Mouse (Mus musculus) kidney, postnatal 14 days (tissue): ENCODE data around the gene Dexi.

Experiments
- DNase-seq: peaks from one replicate; pipeline ENCODE4 v3.0.0; 2022; ENCODE audit warnings: mixed read lengths

Gene Dexi

GRCm38 (mm10) chr16:10492587-10492986 is 50.3 kb downstream of the Dexi start:
- DNase-seq, result no peak

DNA sequence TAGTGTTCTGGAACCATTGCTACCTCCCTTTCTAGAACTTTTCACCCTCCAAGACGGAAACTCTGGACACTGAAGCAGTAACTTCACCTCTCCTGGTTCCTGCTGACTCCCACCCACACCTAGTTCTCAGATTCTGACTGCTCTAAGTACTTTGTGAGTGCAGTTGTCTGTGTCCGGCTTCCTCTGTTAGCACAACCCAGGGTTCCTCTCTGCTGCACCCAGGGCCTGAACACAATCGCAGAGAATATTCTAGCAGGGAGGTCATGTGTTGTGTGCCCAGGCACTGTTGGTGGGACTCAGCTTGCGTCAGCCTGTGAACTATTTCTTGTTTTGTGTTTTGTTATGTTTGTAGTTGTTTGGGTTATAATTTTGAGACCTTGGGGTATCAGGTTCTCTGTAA is 51.1 kb downstream of the Dexi start:
- DNase-seq, result no peak

GRCm38 (mm10) chr16:10490503-10491150 is 52.2 kb downstream of the Dexi start:
- no peak for DNase-seq

GRCm38 (mm10) chr16:10489904-10490457 is 52.9 kb downstream of the Dexi start:
- no peak for DNase-seq

- DNase-seq, result no peak
Measured at GRCm38 (mm10) chr16:10489483-10489882, 53.4 kb downstream of the Dexi start.

GRCm38 (mm10) chr16:10488769-10489481 is 53.9 kb downstream of the Dexi start:
- no peak for DNase-seq

GRCm38 (mm10) chr16:10487895-10488493 is 54.9 kb downstream of the Dexi start:
- no peak for DNase-seq

DNA sequence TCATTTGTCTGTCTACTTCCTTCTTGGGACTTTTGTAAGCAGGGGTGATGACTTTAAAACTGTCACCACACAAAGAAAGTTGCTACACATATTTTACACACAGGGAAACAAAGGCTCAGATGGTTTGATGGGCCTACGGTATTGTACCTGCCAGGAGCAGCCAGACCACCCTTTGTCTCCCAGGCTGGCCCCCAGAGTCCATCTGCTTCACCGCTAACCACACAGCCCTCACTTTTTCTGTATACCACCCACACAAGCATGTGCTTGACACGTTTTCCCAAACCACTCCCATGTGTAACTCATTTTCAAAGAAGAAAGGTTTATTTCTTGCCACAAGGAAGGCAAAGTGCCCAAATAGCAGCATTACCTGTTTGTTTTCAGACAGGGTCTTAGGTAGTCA is 55.9 kb downstream of the Dexi start:
- no peak for DNase-seq

DNA sequence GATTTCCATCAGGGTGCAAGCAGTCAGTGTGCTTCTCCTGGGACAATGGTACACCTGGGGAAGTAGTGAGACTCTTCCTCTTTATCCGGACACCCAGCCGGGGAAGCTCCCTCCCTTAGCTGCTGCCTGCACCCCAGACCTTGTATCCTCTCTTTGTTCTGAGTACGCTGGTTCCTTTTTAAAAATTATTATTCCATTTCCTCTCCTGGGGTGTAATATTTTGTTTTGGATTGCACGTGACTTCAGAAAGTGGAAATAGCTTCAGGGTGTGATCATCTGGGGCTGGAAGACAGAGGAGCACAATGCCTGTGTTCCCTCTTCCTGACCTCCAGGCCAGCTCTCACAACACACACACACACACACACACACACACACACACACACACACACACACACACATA is 60.5 kb downstream of the Dexi start:
- peak; percentile 45 for DNase-seq

GRCm38 (mm10) chr16:10479857-10480256 is 63.0 kb downstream of the Dexi start, which contains the start of gene Ciita:
Ciita (plus strand) TSS chr16:10480059.
- DNase-seq, result no peak

- DNase-seq, result no peak
Measured at GRCm38 (mm10) chr16:10475919-10476318, 66.9 kb downstream of the Dexi start.

GRCm38 (mm10) chr16:10474956-10475355 is 67.9 kb downstream of the Dexi start:
- DNase-seq, result no peak

DNA sequence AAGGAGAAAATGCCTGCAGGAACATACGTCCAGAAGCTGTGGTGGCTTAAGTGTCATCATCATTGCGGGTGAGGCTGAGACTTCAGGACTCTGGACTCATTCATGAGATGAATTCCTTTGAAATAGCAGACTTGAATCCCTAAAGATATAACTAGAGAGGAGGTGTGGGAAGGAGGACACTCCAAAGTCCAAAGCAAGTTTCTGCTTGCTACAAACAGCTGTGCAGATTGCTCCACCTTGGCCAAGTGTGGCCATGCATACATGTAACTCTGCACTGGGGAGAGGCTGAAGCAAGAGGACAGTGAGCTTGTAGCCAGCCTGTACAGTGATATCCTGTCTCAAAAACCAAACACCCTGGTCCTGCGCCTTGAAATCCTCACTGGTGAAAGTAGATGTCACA is 70.9 kb downstream of the Dexi start:
- DNase-seq, result no peak

- DNase-seq, result no peak
Measured at GRCm38 (mm10) chr16:10468201-10468600, 74.7 kb downstream of the Dexi start.

DNA sequence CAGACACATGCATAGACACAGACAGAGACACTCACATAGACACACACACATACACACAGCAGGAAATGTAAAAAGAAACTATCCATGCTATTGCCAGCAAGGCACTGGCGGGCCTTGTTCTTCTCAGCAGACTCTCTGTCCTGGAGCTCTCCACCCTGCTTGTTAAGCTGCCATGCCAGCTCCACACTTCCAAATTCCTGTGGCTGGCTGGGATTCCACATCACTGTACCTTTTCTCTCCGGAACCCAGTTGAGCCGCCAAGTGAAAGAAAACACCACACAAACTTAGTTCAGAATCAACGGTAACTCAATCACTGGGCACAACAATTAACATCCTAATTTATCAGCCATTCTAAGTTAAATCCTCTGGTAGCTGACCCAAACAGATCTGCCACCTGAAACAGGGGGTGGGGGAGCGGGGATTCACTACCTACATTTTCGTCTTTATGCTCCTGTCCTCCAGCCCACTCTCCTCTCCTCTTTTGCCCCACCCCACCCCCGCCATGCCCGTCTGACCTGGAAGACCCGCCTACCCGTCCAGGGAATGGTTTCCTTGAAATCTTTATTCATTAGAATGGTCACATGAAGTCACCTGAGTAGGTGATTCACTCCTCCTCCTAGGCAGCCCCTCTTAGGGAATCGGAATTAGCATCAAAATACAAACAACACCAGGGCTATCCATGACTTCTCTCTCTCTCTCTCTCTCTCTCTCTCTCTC is 75.3 kb downstream of the Dexi start:
- no peak for DNase-seq

DNA sequence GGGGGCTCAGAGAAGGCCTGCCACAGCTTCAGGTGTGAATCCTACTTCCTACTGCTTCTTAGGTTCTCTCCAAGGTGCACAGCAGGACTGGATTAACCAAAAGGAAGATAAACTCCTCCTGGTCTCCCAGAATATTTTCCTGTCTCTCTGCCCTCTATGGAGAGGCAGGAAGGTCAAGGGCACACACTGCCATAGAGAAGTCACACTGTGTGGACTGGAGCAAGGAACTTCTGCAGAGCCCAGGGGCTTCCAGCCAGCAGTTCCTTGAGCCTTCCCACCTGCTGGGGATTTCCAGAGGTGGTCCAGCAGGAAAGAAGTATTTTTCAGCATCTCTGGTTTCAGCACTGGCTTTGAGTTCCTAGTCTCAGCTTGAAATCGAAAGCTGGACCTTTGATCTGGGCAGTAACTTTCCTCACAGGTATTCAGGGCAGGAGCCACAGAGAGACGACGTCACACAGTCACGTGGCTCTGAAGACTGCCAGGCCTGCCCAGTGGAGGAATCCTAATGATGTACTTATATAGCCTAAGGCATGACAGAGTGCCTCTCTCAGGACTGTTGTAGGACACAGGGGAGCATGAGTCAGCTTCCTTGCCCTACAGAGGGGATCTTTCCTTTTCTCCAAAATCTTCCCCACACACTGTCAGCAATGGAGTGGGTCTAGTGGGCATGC is 77.7 kb downstream of the Dexi start:
- peak; percentile 58 for DNase-seq

DNA sequence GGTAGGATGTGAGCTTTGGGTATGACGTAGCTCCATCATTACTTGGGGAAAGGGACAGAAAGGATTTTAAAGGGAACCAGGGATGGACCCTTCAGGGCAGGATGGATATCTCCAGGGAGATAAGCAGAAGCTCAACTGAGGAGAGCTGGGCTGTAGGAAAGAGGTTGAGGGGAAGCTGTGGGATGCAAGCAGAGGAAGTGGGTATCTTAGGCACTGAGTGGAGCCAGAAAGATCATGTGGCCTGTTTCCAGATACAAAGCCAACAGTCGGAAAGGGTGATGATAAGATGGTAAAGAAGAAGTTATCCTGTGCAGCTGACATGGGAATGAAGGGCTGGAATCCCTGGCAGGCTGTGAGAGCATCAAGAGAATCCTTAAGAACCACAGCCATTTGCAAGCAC is 81.7 kb downstream of the Dexi start:
- DNase-seq, result no peak

- DNase-seq, result no peak
Measured at GRCm38 (mm10) chr16:10460188-10460587, 82.7 kb downstream of the Dexi start.

- DNase-seq, result no peak
Measured at GRCm38 (mm10) chr16:10454583-10454974, 88.3 kb downstream of the Dexi start.

DNA sequence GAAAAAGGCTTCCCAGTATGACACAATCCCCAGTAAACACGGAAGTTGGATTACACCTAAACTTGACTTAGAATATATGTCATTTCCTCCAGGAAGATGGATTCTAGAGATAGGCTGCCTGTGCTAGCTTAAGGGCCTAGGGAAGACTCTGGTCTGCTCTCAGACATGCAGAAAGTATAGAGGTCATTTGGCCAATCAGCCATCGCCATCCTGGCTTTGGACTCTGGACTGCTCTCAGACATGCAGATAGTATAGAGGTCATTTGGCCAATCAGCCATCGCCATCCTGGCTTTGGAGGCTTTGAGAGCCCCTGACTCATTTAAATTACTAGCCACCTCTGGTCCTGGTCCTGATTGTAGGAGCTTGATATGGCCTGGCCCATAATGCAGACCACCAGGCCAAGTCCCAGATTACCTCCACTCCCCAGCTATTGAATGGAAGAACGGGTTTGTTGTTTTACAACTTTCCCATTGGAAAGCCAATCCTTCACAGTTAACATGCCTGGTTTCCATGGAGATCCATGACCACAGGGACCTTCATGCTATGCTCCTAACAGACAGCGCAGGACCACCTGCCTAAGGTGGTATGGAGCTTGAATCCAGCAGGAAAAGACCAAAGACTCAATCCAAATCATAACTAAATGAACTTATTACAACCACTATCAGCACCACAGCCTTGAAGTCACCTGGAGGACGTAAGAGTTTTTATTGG is 88.8 kb downstream of the Dexi start:
- DNase-seq, result no peak
